Mouse (Mus musculus) Patski (cell line): Measurements from ENCODE around the gene Dusp27. TPM values are rescaled to one million over a fixed set of nuclear protein-coding genes. Genes with fewer than 3 reads are reported as not detected.

ENCODE experiments used
- ATAC-seq: fragments of 100-300 bp; one replicate; pipeline ENCODE4 v1.8.0; 2021
- CTCF ChIA-PET: fragments of 350-600 bp; sonication (Branson Sonifier 250); formaldehyde crosslinking; loops from one replicate; lab custom pipeline; 2022; ENCODE audit warnings: inconsistent platforms; lab: Charles Lee
- POLR2A ChIA-PET: fragments of 350-600 bp; sonication (Branson Sonifier 250); formaldehyde crosslinking; loops from one replicate; lab custom pipeline; 2022; ENCODE audit warnings: antibody characterized with exemption, inconsistent platforms; lab: Charles Lee
- DNase-seq: peaks from one replicate; pipeline ENCODE4 v3.0.0-alpha.2; 2011; ENCODE audit warnings: low read depth, low spot score
- H3K27me3 ChIP-seq: fragments of 371-371 bp; one replicate; pipeline ENCODE4 v1.5.1; 2021
- CTCF ChIP-seq: fragments of 100-300 bp; IDR thresholded peaks from one replicate; pipeline ENCODE4 v1.5.1; 2021
- in situ Hi-C: fragments of 300-500 bp; cut with MboI; formaldehyde crosslinking; loops from 3 replicates; pipeline ENCODE4 v1.11.1; 2018; ENCODE audit warnings: low pct_unique_long_range_greater_than_20kb, mixed read lengths
- polyA plus RNA-seq: library from polyadenylated mRNA; unstranded; gene quantifications from one replicate; pipeline ENCODE4 v1.2.3, GENCODE M21; 2021

Dusp27 gene
- polyA plus RNA-seq = not detected

DNA sequence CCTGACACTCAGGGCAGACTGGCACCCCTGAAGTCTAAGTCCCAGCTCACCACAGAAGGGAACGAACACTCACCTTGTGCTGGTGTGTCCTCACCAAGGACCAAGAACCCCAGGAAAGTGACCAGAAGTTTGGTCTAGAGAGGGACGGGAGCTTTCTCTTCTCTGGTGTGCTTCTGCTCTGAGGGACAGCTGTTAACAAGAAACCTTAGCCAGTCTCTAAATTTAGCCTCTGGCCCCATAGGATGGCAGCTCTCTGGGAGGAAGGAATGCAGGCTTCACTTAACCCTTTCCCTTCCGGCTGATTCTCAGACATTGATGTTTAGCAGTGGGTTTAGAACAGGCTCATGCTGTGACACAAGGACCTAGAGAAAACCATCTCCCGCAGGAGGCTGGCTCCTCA, at the start of gene Dusp27:
TSS of gene Dusp27 (minus strand) at position 204 of the 400 bp plus-strand sequence.
- no peaks in the 10 kb centered on the region for H3K27me3 ChIP-seq
- TF ChIP-seq CTCF = no peak
- in situ Hi-C loops = no loop called here
- no peak for ATAC-seq
- CTCF ChIA-PET = no interaction called here
- DNase-seq = no peak
- POLR2A ChIA-PET = no interaction called here

DNA sequence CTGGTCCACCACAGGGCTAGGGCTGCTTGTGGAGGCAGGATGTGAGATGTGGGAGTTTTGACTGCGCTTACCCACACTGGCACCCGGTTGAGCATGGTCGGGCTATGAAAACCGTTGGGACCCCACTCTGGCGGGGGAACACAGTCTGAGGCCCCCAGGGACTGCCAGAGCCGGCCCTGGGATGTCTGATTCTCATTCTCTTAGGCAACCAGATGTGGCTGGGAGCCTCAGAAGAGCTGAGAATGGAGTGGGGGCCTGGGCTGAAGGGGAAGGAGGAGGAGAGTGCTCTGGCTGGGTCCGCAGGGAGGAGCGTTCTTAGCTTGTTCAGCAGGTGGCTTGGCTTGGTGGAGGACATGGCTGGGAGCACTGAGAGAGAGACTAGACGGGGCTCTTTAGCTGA, 45.9 kb upstream of the Dusp27 start:
- DNase-seq (no peak), ATAC-seq (no peak)
- in situ Hi-C loops = no loop called here
- ChIA-PET CTCF (no interaction called here), POLR2A (no interaction called here)
- no peak for TF ChIP-seq CTCF
- peaks cover 6% of the 10 kb centered on the region for H3K27me3 ChIP-seq

DNA sequence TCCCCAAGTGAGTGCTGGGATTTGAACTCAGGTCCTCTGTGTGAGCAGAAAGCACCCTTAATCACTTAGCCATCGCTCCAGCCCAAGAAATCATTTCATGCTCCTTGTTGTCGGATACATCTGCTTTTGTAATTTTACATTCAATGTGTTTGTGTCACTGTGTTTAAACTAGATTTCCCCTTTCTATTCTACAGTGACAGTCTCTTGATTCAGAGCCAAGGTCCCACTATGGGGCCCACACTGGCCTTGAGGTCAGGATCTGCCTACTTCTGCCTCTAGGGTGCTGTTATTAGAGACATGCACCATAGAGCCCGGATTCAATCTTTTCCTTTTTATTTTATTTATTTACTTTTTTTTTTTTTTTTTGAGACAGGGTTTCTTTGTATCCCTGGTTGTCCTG, 45.3 kb upstream of the Dusp27 start:
- ChIA-PET POLR2A (no interaction called here), CTCF (interaction anchor here (0.9 kb wide), 1 partner anchor 13 kb away, joined by 3 read pairs; no protein-coding TSS in a partner anchor)
- ATAC-seq = no peak
- no peak for DNase-seq
- in situ Hi-C loops = no loop called here
- H3K27me3 ChIP-seq = peaks cover 6% of the 10 kb centered on the region
- TF ChIP-seq CTCF = no peak

DNA sequence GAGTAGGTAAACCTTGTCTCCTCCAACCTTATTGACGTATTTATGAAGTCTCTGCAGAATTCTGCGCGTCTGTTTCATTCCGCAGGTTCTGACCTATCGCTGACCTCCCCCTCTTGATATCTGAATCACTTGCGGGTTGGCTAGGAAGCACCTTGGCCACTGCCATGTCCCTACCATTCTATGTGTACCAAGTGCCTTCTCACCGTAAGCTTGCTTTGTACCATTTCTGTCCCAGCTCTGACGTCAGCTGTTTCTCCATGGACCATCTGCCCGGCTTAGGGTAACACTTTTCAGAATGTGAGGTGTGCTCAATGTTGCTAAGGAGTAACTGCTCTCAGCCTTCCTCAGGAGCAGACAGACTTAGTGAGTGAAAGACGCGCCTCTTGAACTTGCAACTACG, 43.1 kb upstream of the Dusp27 start:
- ATAC-seq = no peak
- in situ Hi-C loops = no loop called here

DNA sequence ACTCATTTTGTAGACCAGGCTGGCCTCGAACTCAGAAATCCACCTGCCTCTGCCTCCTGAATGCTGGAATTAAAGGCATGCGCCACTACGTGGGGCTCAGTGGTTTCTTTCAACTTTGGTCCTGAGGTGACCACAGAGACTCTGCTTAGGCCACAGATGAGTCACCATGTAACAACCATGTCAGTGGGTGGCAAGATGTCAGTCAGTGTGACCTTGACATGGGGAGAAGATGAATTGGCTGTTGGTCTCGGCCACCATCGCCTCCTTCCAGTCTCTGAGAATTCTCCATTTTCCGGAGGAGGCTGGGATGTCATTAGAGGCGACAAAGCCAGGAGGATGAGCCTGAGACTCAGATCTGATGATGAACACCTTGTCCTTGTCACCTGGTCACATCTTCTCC, 42.0 kb upstream of the Dusp27 start:
- ATAC-seq (no peak), DNase-seq (no peak)
- ChIA-PET POLR2A (no interaction called here), CTCF (no interaction called here)
- no peak for TF ChIP-seq CTCF
- H3K27me3 ChIP-seq = peaks cover 6% of the 10 kb centered on the region
- in situ Hi-C loops = loop anchor here (10.0 kb wide), 1 partner anchor 45 kb away; no protein-coding TSS in a partner anchor

More for the DNA sequence above, 43.1 kb upstream of the Dusp27 start:
- POLR2A ChIA-PET = no interaction called here
- CTCF ChIA-PET = interaction anchor here (1.1 kb wide), 1 partner anchor 10 kb away, joined by 3 read pairs; no protein-coding TSS in a partner anchor
- H3K27me3 ChIP-seq = peaks cover 6% of the 10 kb centered on the region
- DNase-seq = no peak
- no peak for TF ChIP-seq CTCF

DNA sequence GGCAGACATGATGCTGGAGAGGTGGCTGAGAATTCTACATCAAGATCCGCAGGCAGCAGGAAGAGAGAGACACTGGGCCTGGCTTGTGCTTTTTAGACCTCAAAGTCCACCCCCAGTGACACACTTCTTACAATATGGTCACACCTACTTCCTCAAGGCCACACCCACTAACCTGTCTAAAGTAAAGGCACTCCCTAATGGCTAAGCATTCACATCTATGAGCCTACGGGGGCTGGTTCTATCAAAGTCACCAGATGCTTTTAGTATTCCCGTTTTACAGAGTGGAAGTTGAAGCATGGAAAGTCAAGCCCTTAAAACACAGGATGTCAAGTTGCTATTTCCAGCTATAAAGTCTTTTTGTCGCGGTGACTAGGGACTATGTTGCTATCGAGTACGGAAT, 40.3 kb upstream of the Dusp27 start:
- CTCF ChIA-PET = interaction anchor here (0.6 to 1.2 kb wide), 2 partner anchors 14 to 388 kb away, joined by 3 read pairs; no protein-coding TSS in a partner anchor

DNA sequence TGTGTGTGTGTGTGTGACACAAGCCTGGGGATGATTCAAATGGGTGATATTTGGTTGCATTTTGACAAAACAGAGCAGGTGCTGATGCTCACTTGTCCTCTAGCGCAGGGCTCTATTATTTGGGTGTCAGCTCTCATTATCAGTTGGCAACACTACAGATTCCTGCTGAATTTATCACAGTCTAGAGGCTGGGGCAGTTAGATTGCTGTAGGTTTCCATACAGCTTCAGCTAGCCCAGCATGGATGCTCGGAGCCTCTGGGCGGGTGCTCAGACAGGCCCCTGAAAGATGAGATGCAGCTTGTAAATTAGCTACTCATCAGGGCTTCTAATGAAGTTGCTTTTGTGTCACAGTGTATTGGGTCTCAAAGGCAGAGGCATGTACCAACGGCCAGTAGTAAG, 39.7 kb upstream of the Dusp27 start:
- in situ Hi-C loops = loop anchor here (10.0 kb wide), 1 partner anchor 47 kb away; no protein-coding TSS in a partner anchor
- peaks cover 10% of the 10 kb centered on the region for H3K27me3 ChIP-seq
- no peak for DNase-seq
- POLR2A ChIA-PET = no interaction called here
- ATAC-seq = no peak
- no peak for TF ChIP-seq CTCF
- CTCF ChIA-PET = interaction anchor here (1.2 kb wide), 1 partner anchor 387 kb away, joined by 3 read pairs; no protein-coding TSS in a partner anchor

More for the DNA sequence above, 40.3 kb upstream of the Dusp27 start:
- POLR2A ChIA-PET = no interaction called here
- peaks cover 6% of the 10 kb centered on the region for H3K27me3 ChIP-seq
- DNase-seq (no peak), ATAC-seq (no peak)
- TF ChIP-seq CTCF = no peak
- in situ Hi-C loops = loop anchor here (10.0 kb wide), 1 partner anchor 47 kb away; no protein-coding TSS in a partner anchor

DNA sequence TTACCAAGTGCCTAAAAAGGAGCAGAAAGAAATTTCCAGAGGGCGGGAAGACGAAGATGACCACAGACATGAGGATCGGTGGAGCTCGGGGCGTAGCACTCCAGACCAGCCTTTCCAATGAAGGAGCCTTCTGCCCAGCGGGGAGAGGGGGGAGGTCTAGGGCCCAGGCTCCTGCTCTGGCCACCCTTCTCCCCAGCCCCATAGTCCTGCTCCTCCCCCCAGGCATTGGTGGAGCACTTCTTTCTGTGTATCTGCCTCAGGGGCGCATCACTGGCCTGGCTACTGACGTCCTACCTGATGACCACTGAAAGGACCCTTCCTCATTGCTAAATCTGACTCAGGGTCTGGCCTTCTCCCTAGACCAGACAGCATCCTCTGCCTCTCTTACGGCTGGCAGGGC, 37.4 kb upstream of the Dusp27 start:
- DNase-seq (no peak), ATAC-seq (no peak)
- peaks cover 8% of the 10 kb centered on the region for H3K27me3 ChIP-seq
- in situ Hi-C loops = loop anchor here (10.0 kb wide), 1 partner anchor 50 kb away; no protein-coding TSS in a partner anchor
- CTCF ChIA-PET = no interaction called here
- POLR2A ChIA-PET = no interaction called here
- TF ChIP-seq CTCF = no peak

DNA sequence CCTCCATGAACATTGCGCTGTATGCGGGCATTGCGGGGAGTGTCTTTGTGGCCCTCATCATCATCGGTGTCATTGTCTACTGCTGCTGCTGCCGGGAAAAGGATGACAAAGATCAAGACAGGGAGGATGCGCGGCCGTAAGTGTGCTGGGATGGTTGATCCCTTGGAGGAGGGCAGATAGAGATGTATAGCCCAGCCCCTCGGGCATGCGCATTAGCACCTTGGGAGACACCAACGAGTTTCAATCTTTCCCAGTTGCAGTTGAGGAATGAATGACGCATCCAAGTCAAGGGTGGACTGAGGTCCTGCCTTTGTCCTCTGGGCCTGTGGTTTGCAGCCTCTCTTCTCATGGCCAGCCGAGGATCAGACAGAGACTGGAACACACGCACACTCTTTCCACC, 36.9 kb upstream of the Dusp27 start:
- H3K27me3 ChIP-seq = peaks cover 8% of the 10 kb centered on the region
- ATAC-seq = no peak
- ChIA-PET POLR2A (no interaction called here), CTCF (no interaction called here)
- TF ChIP-seq CTCF = no peak
- in situ Hi-C loops = loop anchor here (5.0 to 10.0 kb wide), 2 partner anchors 50 to 158 kb away; no protein-coding TSS in a partner anchor
- DNase-seq = no peak

DNA sequence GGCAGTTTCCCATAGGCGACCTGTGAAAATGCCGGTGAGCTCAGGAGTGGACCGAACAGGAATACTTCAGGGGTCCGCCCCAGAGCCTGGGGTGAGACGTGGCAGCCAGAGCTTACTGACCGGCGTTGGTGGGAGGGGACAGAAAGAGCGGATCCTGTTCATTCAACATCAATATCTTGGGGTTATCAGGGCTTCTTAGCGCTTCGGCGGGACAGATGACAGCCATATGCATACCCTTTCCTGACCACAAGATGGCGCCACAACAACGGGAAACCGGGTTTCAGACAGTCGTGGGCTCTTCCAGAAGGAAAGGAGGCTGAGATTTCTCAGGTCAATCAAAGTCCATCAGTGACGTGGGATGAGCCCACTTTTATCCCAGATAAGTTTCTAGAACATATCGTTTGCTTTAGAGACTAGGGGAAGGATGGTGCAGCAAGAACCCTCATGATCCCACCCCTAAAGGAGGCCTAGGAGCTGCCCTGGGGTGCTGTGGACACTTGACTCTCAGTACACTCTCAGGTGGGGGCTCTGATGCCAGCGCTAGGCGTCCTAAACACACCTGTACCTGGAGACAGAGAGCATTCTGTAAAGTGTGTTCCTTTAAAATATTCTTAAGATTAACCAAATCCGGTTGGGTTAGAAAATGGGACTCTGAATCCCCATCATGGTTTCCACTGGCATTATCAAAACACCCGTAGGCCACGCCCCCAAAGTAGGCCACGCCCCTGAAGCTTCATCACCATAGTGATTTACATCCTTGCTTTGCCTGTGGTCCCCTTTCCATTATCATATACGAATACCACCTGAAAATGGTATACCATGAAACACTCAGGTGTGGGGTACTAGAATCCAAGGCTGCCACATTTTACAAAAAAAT, 33.1 kb upstream of the Dusp27 start:
- DNase-seq (no peak), ATAC-seq (peak; percentile 72)
- in situ Hi-C loops = loop anchor here (5.0 to 10.0 kb wide), 2 partner anchors 54 to 161 kb away; no protein-coding TSS in a partner anchor
- POLR2A ChIA-PET = no interaction called here
- H3K27me3 ChIP-seq = peaks cover 14% of the 10 kb centered on the region
- CTCF ChIA-PET = interaction anchor here (0.9 to 2.9 kb wide), 7 partner anchors 10 to 387 kb away, joined by 3 to 10 read pairs (median 3); no protein-coding TSS in a partner anchor
- peak; percentile 80 for TF ChIP-seq CTCF
